Mouse (Mus musculus) small intestine, adult 2 months (tissue): ENCODE measurements around the gene Gmpr2. TPM values are rescaled to one million over a fixed set of nuclear protein-coding genes. Genes with fewer than 3 reads are reported as not detected.
A peak's percentile ranks its signal among the peaks of the same experiment; 100 is the strongest.

Experiments used
- H3K27ac ChIP-seq: fragments of 200-500 bp; 2 replicates; pipeline ENCODE4 v1.5.1; 2012; ENCODE audit warnings: low read depth, low read length, control low read depth, inconsistent platforms; ENCODE audit not compliant: insufficient read depth
- H3K27me3 ChIP-seq: fragments of 200-500 bp; 2 replicates; pipeline ENCODE4 v1.6.1; 2012; ENCODE audit warnings: mild to moderate bottlenecking, moderate library complexity, low read length, inconsistent platforms; ENCODE audit not compliant: control insufficient read depth, insufficient read depth
- H3K36me3 ChIP-seq: fragments of 200-500 bp; 2 replicates; pipeline ENCODE4 v1.6.1; 2012; ENCODE audit warnings: mild to moderate bottlenecking, low read length, control low read depth, inconsistent platforms; ENCODE audit not compliant: control insufficient read depth, insufficient read depth
- H3K4me1 ChIP-seq: fragments of 200-500 bp; 2 replicates; pipeline ENCODE4 v1.6.1; 2012; ENCODE audit warnings: low read length, inconsistent platforms, mixed read lengths; ENCODE audit not compliant: control insufficient read depth, insufficient read depth, insufficient read length
- H3K4me3 ChIP-seq: fragments of 200-500 bp; 2 replicates; pipeline ENCODE4 v1.5.1; 2012; ENCODE audit warnings: low read depth, mild to moderate bottlenecking, control low read depth, inconsistent platforms, low read length, moderate library complexity
- CTCF ChIP-seq: fragments of 200-500 bp; IDR thresholded peaks from 2 replicates; pipeline ENCODE4 v1.5.1; 2012; ENCODE audit warnings: low read depth, mild to moderate bottlenecking, control low read depth, inconsistent platforms, low read length, moderate library complexity, mixed read lengths; ENCODE audit not compliant: insufficient replicate concordance, insufficient read length; ENCODE audit errors: extremely low read depth
- POLR2A ChIP-seq: fragments of 200-500 bp; IDR thresholded peaks from 2 replicates; pipeline ENCODE4 v1.6.1; 2012; ENCODE audit warnings: low read depth, mild to moderate bottlenecking, control low read depth, inconsistent platforms, low read length, moderate library complexity
- WGBS: fragments of 180-500 bp; shearing (Covaris S2); methylation state at CpG from one replicate; pipeline ENCODE4 v1.1.7; 2018; 5-methylcytosine and 5-hydroxymethylcytosine counted together
- polyA plus RNA-seq: library from polyadenylated mRNA; depleted of rRNA; stranded (reverse); fragments of >200 nt; gene quantifications from 2 replicates; pipeline ENCODE4 v1.2.3, GENCODE M21; 2012; rRNA removed

The Gmpr2 gene
- polyA plus RNA-seq, 1 experiment = 9.6 TPM

- Histone ChIP-seq H3K4me1 (peaks cover 12% of the 10 kb centered on the region; the same call in 1 of the 2 replicates), H3K4me3 (no peak overlapping the region), H3K27me3 (no peaks in the 10 kb centered on the region), H3K27ac (peak overlapping the region; percentile 44), H3K36me3 (peaks cover 3% of the 10 kb centered on the region; the same call in 1 of the 2 replicates)
- TF ChIP-seq CTCF (no peak), POLR2A (no peak)
- 11% methylated on average over 8 of the region's 8 CpGs for WGBS
Observed at GRCm38 (mm10) chr14:55724411-55724871, 52.7 kb downstream of the Gmpr2 start.

GRCm38 (mm10) chr14:55726261-55726660 lies 54.5 kb downstream of the Gmpr2 start:
- TF ChIP-seq CTCF (no peak), POLR2A (no peak)
- Histone ChIP-seq H3K4me1 (peaks cover 12% of the 10 kb centered on the region; the same call in 1 of the 2 replicates), H3K4me3 (no peak overlapping the region), H3K27me3 (no peaks in the 10 kb centered on the region), H3K27ac (no peak overlapping the region), H3K36me3 (no peaks in the 10 kb centered on the region)

GRCm38 (mm10) chr14:55727889-55728685 lies 56.3 kb downstream of the Gmpr2 start:
- Histone ChIP-seq H3K27me3 (no peaks in the 10 kb centered on the region), H3K36me3 (no peaks in the 10 kb centered on the region), H3K4me3 (no peak overlapping the region), H3K4me1 (peaks cover 8% of the 10 kb centered on the region; the same call in 1 of the 2 replicates), H3K27ac (no peak overlapping the region)
- 52% methylated on average over 8 of the region's 8 CpGs for WGBS
- TF ChIP-seq CTCF (no peak), POLR2A (no peak)

Other genes with a start within 250 kb of the Gmpr2 start
- 44.8 and 62.5 TPM in 2 replicates for gene Dhrs4, start 193.2 kb upstream of the Gmpr2 start, polyA plus RNA-seq
- gene Carmil3, start 181.3 kb upstream of the Gmpr2 start, polyA plus RNA-seq = 2.0 and 2.1 TPM in 2 replicates
- not detected in 2 replicates for gene Cpne6, start 161.5 kb upstream of the Gmpr2 start, polyA plus RNA-seq
- not detected in 2 replicates for gene Nrl, start 147.0 kb upstream of the Gmpr2 start, polyA plus RNA-seq
- gene Pck2, start 131.7 kb upstream of the Gmpr2 start, polyA plus RNA-seq = 19.3 and 21.0 TPM in 2 replicates
- 70.2 and 143 TPM in 2 replicates for gene Dcaf11, start 111.9 kb upstream of the Gmpr2 start, polyA plus RNA-seq
- 0.32 TPM in 1 of 2 replicates, not detected in the other for gene A730061H03Rik, start 111.5 kb upstream of the Gmpr2 start, polyA plus RNA-seq
- 0.46 TPM in 1 of 2 replicates, not detected in the other for gene Fitm1, start 96.3 kb upstream of the Gmpr2 start, polyA plus RNA-seq
- gene Psme1, start 93.8 kb upstream of the Gmpr2 start, polyA plus RNA-seq = 71.4 and 167 TPM in 2 replicates
- gene Emc9, start 86.6 kb upstream of the Gmpr2 start, polyA plus RNA-seq = 12.2 and 23.0 TPM in 2 replicates
- 85.3 and 142 TPM in 2 replicates for gene Psme2, start 80.8 kb upstream of the Gmpr2 start, polyA plus RNA-seq
- 28.8 and 65.8 TPM in 2 replicates for gene Rnf31, start 80.2 kb upstream of the Gmpr2 start, polyA plus RNA-seq
- gene Irf9, start 68.4 kb upstream of the Gmpr2 start, polyA plus RNA-seq = 29.3 and 77.6 TPM in 2 replicates
- gene Rec8, start 53.9 kb upstream of the Gmpr2 start, polyA plus RNA-seq = 8.7 and 19.2 TPM in 2 replicates
- 35.4 and 37.2 TPM in 2 replicates for gene Ipo4, start 36.0 kb upstream of the Gmpr2 start, polyA plus RNA-seq
- 8.6 and 9.3 TPM in 2 replicates for gene Gm49378, start 34.0 kb upstream of the Gmpr2 start, polyA plus RNA-seq
- gene Tm9sf1, start 28.1 kb upstream of the Gmpr2 start, polyA plus RNA-seq = 58.8 and 104 TPM in 2 replicates
- gene Tssk4, start 21.8 kb upstream of the Gmpr2 start, polyA plus RNA-seq = 0.56 and 1.1 TPM in 2 replicates
- 17.2 and 23.9 TPM in 2 replicates for gene Mdp1, start 11.4 kb upstream of the Gmpr2 start, polyA plus RNA-seq
- 135 and 228 TPM in 2 replicates for gene Nedd8, start 183 bp downstream of the Gmpr2 start, polyA plus RNA-seq
- gene Tinf2, start 9.9 kb downstream of the Gmpr2 start, polyA plus RNA-seq = 8.1 and 11.1 TPM in 2 replicates
- 0.62 and 0.89 TPM in 2 replicates for gene Tgm1, start 42.0 kb downstream of the Gmpr2 start, polyA plus RNA-seq
- gene Rabggta, start 50.3 kb downstream of the Gmpr2 start, polyA plus RNA-seq = 28.1 and 43.5 TPM in 2 replicates
- gene Dhrs1, start 73.7 kb downstream of the Gmpr2 start, polyA plus RNA-seq = 217 and 223 TPM in 2 replicates
- 5.9 and 8.0 TPM in 2 replicates for gene Nop9, start 73.8 kb downstream of the Gmpr2 start, polyA plus RNA-seq
- 309 and 797 TPM in 2 replicates for gene Cideb, start 86.5 kb downstream of the Gmpr2 start, polyA plus RNA-seq
- 65.3 and 90.6 TPM in 2 replicates for gene Ltb4r2, start 89.5 kb downstream of the Gmpr2 start, polyA plus RNA-seq
- 25.3 and 26.4 TPM in 2 replicates for gene Ltb4r1, start 94.0 kb downstream of the Gmpr2 start, polyA plus RNA-seq
- gene Adcy4, start 112.2 kb downstream of the Gmpr2 start, polyA plus RNA-seq = 3.3 and 6.1 TPM in 2 replicates
- gene Ripk3, start 116.9 kb downstream of the Gmpr2 start, polyA plus RNA-seq = 24.7 and 42.1 TPM in 2 replicates
- 5.8 and 7.6 TPM in 2 replicates for gene Nfatc4, start 151.2 kb downstream of the Gmpr2 start, polyA plus RNA-seq
- gene Nynrin, start 182.1 kb downstream of the Gmpr2 start, polyA plus RNA-seq = 1.4 and 1.8 TPM in 2 replicates
- 0.56 and 0.61 TPM in 2 replicates for gene Cbln3, start 212.5 kb downstream of the Gmpr2 start, polyA plus RNA-seq
- 12.6 and 32.7 TPM in 2 replicates for gene Khnyn, start 213.0 kb downstream of the Gmpr2 start, polyA plus RNA-seq
- 17.8 and 34.0 TPM in 2 replicates for gene Sdr39u1, start 228.4 kb downstream of the Gmpr2 start, polyA plus RNA-seq